Mouse (Mus musculus): ENCODE results near the gene Tmem82. TPM values are rescaled to one million over a fixed set of nuclear protein-coding genes. Genes with fewer than 3 reads are reported as not detected.

Gene Tmem82
- total RNA-seq, 2 experiments from 2014 or later, result 0.10 to 0.46 TPM

DNA sequence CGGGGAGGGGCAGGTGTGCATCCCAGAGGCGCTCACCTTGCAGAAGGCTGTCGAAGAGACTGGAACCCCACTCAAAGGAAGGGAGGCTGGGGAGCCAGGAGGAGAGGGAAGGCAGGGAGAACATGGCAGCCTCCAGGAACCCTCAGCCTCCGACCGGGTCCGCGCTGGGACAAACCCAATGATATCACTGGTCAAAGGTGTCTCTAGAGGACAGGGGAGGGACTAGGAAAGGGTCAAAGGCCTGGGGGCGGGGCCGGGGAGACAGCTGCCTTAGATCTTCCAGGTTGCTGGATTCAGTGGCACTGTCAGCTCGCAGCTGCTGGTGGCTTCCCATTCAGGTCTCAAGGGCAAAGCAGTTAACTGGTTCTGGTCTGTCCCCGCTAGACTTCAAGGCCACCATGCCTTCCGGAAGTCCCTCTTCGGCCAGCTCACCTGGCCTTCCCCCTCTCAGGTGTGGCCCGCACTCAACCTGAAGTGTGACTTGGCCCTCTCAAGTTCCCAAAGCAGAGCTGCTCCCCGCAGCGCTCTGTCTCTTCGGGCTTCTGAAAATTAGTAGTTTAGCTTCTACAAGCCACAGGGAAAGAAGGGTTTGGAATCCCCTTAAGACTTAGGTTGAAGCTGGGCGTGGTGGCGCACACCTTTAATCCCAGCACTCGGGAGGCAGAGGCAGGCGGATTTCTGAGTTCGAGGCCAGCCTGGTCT lies 419 bp downstream of the Tmem82 start:
- ATAC-seq (replicated peaks; ENCODE audit: poor library complexity), result peak; percentile 12; the same call in 1 of the 2 replicates

- peak; percentile 76 for ATAC-seq (replicated peaks; ENCODE audit: poor library complexity)
These were observed 1.1 kb downstream of the Tmem82 start for GRCm38 (mm10) chr4:141617299-141617698.

GRCm38 (mm10) chr4:141616811-141617210 lies 1.6 kb downstream of the Tmem82 start:
- ATAC-seq (replicated peaks; ENCODE audit: poor library complexity), result no peak

GRCm38 (mm10) chr4:141614946-141615345 lies 3.5 kb downstream of the Tmem82 start:
- ATAC-seq (replicated peaks; ENCODE audit: poor library complexity), result no peak

DNA sequence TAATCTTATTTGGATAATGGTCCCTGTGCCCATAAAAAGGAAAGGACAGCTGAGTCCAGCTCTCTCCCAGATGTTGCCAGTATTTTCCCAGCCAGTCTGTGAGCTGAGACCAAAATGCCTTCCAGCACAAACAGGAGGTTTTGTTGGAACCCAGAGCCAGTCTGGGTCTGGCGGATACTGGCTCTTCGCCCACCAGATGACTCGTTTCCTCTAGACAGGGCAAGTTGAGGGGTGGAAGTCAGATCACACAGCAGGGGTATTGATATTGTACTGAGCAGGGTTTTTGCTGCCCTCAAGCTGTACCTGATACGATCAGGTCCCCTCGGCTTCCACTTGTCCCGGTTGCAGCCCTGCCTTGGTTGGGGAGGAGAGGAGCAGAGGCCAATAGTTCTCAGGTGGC lies 8.9 kb downstream of the Tmem82 start:
- ATAC-seq (replicated peaks; ENCODE audit: poor library complexity), result no peak

- no peak for ATAC-seq (replicated peaks; ENCODE audit: poor library complexity)
These were observed 12.6 kb downstream of the Tmem82 start, which contains the start of gene Fblim1 for GRCm38 (mm10) chr4:141605861-141606260. Fblim1 (minus strand) TSS chr4:141606096.

DNA sequence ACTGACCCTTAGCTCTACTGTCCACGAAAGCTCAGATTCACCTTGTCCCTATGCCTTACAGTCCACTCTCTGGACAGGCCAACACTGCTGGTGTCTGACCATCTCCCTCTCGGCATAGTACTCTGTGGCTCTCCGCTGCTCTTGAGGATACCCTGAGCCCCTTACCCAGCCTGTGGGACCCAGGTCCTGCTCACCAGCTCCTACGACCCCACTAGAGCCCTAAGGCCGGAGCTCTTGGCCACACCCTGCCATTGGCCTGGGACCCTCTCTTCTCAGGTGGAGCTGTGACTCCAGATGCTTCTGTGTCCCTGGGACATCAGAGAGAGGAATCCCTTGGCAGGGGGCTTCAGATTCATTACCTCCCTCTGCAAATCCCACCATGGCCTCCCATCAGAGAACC lies 13.0 kb downstream of the Tmem82 start:
- no peak for ATAC-seq (replicated peaks; ENCODE audit: poor library complexity)

DNA sequence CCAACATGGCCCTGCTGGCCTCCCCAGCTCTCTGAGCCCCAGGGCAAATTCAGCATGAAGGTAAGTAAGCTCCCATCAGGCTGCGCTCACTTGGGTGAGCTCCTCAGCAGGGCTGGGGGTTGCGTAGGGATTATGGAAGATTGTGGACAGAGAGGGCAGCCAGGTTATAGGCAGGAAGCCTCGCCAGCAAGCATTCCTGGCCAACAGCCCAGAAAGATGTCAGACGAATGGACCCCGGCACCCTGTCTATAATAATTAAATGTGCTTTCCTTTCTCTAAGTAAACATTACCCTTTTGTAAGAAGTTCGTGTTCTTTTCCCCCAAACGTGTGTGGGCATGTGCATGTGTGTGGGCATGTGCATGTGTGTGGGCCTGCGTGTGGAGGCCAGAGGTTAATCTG lies 13.9 kb downstream of the Tmem82 start:
- no peak for ATAC-seq (replicated peaks; ENCODE audit: poor library complexity)

DNA sequence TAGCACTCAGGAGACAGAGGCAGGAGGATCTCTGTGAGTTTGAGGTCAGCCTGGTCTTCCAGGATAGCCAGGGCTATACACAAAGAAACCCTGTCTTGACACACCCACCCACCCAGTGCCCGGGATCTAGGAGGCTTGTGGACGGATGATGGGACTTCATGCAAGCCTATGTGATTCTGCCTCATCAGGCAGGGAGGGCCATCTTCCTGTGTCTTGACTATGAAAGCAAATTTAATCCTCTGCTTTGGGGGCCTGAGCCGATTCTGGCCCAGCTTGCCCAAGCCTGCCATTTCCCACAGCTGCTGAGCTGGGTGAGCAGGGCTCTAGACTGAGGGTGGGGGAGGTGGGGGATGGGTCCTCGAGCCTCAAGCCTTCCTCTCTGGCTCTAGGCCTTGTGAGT lies 14.5 kb downstream of the Tmem82 start:
- ATAC-seq (replicated peaks; ENCODE audit: poor library complexity), result no peak

- ATAC-seq (replicated peaks; ENCODE audit: poor library complexity), result peak; percentile 56; the same call in 1 of the 2 replicates
These were observed 15.8 kb downstream of the Tmem82 start for GRCm38 (mm10) chr4:141602523-141603223.

DNA sequence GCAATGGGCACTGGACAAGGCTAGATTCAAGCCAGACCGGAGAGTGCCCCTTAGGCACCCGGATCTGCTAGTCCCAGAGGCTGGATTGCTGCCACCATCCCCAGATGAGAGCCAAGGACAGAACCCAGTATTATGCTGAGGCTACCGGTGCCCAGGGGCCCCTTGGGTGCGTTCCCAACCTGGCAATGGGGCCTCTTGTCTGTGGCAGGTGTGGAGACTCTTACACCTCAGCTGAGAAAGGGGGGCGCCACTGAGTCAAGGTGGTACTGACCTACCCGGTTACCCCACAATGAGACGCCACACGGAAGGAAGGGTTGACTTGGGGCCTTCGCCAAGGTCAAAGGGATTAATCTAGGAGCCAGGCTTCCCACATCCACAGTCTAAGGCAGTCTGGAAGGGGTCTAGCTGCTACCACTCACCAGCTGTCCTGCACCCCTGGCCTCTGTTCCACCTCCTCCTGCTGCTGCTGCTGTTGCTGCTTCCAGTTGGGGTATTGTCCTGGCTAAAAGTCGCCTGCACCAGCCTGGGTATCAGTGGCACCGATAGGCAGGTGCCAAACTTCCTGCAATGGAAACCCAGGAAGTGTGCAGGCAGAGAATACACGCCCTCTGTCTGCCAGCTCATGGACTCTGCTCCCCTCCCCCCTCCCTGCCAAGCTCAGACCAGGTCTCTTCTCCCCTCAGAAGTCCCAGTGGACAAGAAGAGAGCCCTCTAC lies 17.1 kb downstream of the Tmem82 start:
- no peak for ATAC-seq (replicated peaks; ENCODE audit: poor library complexity)

DNA sequence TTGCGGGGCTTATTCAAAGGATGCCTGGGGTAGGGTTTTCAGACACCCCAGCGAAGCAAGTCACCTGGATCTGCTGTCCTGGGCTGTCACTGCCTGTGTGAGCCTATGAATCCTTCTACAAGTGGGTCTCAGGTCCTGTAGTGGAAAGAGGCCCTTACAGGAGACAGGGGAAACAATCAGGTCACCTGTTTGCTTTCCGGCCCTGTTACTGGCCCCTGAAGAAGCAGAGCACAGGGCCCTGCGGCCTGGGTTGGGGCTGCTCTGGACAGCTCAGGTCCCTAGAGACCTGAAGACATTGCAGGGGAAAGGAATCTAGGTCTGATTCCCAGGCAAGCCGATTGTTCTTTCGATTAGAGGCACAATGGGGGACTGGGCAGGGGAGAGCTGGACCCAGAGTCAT lies 18.1 kb downstream of the Tmem82 start:
- no peak for ATAC-seq (replicated peaks; ENCODE audit: poor library complexity)

GRCm38 (mm10) chr4:141599251-141600141 lies 18.9 kb downstream of the Tmem82 start:
- no peak for ATAC-seq (replicated peaks; ENCODE audit: poor library complexity)

DNA sequence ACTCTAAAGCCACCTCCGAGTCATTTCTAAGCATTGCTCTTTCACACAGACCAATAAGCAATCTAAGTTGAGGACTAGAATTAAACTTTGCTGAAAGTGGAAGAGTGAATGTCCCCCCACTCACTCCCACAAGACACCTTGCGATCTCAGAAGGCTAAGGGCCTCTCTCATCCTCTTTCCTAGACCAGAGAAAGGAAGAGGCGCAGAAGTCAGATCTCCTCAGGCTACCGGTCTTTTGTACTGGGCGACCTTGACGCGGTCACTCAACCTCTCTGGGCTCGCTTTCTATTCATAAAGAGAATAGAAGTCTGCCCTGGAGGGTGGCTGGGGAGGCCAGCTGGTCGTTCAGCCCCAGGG lies 19.6 kb downstream of the Tmem82 start:
- ATAC-seq (replicated peaks; ENCODE audit: poor library complexity), result no peak

- no peak for ATAC-seq (replicated peaks; ENCODE audit: poor library complexity)
These were observed 20.1 kb downstream of the Tmem82 start for GRCm38 (mm10) chr4:141598199-141598893.

DNA sequence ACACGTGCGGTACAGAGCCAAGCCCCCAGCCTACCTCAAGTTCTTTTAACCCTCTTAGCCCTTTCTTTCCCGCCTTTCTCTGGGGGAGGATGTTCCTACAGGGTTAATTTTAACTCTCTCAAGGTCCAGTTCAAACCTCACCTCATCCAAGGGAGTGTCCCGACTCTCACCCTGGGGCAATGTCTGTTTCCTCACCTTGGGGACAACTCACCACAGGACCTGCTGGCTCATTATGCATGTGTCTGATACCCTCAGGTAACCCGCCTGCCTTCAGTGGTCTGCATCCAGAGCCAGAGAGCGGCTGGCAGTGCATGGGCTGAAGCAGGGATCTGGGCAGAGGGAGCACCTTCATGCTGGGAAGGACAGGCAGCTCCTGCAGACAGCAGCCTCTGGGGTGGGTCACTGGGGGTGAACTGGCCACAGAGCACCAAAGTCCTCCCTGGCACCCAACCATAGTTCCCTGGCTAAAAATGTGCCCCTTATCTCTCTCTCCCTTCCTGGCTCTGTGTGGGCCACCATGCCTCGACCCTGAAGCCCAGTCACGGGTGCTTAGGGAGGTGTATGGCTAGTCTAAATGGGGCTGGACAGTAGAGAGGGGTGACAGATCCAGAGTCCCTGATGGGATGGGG lies 21.6 kb downstream of the Tmem82 start:
- ATAC-seq (replicated peaks; ENCODE audit: poor library complexity), result no peak

- peak; percentile 44 for ATAC-seq (replicated peaks; ENCODE audit: poor library complexity)
These were observed 22.7 kb downstream of the Tmem82 start for GRCm38 (mm10) chr4:141595605-141596268.

- no peak for ATAC-seq (replicated peaks; ENCODE audit: poor library complexity)
These were observed 23.3 kb downstream of the Tmem82 start for GRCm38 (mm10) chr4:141595138-141595537.

GRCm38 (mm10) chr4:141591547-141591946 lies 26.9 kb downstream of the Tmem82 start:
- peak; percentile 87 for ATAC-seq (replicated peaks; ENCODE audit: poor library complexity)
